Mouse (Mus musculus) stomach, postnatal 0 days (tissue): ENCODE measurements around the gene D8Ertd738e.

Experiments used
- CTCF ChIP-seq: IDR thresholded peaks from 2 replicates; pipeline ENCODE4 v1.5.1; 2016; ENCODE audit warnings: antibody characterized with exemption, low read depth, mild to moderate bottlenecking, moderate library complexity
- EP300 ChIP-seq: optimal IDR thresholded peaks from 2 replicates; pipeline ENCODE3; 2016; ENCODE audit warnings: antibody characterized with exemption

DNA sequence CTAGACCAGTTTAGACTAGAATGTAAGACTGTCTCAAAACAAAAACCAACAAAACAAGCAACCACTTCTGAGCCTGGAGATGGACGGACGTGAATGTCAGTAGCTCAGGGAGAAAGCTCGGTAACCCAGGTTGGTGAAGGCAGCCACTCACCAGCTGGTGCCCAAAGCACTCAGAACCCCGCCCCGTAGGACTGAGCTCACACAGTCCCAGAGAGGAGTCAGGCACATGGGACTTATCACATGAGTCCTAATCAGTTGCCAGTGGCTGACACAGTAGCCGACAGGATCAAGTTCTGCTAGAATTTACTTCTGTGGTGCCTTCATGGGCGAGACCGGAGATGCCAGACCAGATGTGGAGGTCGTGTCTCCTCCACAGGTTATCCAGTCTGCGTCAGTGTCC lies 31.3 kb upstream of the D8Ertd738e start:
- TF ChIP-seq CTCF: no peak
- TF ChIP-seq EP300: no peak
